Mouse (Mus musculus) telencephalon, adult 2 months (tissue): ENCODE data around the gene Nr1h4.
A peak's percentile ranks its signal among the peaks of the same experiment; 100 is the strongest.

Experiments
- DNase-seq: peaks from one replicate; pipeline ENCODE4 v3.0.0-alpha.2; 2011; ENCODE audit warnings: low read depth, low spot score

Nr1h4 gene

DNA sequence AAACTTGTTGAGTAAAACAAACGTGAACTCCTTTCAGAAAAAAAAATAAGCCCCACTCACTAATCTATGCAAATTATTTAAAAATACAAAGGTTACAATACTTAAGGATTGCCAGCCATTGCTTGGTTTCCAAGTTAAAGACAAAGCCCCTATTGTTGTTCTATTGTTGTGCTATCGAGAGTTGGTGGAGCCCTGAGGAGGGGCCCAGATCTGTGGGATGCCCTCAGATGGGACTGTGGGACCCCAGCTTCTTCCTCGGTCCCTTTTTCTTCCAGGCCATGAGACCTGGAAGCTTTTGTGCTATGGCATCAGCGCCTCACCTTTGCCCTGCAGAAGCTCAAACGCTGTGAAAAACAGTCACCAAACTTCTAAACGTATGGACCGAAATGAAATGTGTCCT is 51.7 kb downstream of the Nr1h4 start:
- DNase-seq, result no peak

DNA sequence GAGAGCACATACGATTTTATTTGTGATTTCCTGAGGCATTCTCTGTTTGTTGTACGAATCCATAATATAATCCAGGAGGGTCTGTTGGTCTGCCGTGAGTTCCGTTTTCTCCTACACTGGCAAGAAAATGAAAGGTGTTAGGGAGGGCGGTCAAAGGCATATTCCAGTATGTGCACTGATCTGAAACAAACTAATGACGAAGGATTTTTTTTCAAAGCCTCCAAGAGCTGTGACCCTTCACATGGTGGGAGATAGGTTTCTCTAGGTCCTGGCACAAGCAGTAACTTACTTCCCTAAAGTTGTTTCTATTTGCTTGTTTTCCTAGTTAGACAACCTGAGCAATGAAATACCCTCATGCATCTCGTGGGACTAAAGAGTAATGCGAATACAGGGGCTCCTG is 54.6 kb downstream of the Nr1h4 start:
- DNase-seq, result no peak

DNA sequence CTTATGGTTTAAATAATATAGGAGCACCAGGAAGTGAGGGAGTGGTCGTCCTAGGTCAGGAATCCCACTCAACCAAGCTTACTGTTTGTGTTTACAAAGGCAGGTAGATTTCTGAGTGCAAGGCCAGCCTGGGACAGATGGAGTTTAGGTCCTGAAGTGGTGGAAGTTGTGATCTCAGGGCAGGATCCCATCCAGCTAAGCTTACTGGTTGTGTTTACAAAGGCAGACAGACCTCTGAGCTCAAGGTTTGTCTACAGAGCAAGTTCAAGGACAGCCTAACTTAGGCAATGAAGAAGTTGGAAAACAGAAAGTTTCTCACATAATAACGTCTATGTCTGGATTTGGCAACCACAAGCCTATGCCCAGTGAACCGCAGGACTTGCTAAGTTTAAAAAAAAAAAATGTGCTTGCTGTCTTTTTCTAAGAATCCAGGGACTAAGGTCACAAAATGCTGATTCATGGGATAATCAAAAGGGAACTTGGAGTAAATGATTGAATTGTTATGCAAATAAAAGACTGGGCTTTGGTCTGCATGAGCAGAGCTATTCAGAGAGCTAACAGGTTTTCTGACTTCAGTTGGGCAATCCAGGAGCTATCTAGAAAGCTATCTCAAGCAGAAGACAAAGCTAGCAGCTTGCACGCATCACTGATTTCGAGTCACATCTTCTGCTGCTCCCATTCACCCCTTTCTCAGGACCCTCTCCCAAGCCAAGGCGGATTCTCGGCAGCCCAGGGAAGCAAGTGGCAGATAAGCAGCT is 62.6 kb downstream of the Nr1h4 start:
- DNase-seq, result no peak

DNA sequence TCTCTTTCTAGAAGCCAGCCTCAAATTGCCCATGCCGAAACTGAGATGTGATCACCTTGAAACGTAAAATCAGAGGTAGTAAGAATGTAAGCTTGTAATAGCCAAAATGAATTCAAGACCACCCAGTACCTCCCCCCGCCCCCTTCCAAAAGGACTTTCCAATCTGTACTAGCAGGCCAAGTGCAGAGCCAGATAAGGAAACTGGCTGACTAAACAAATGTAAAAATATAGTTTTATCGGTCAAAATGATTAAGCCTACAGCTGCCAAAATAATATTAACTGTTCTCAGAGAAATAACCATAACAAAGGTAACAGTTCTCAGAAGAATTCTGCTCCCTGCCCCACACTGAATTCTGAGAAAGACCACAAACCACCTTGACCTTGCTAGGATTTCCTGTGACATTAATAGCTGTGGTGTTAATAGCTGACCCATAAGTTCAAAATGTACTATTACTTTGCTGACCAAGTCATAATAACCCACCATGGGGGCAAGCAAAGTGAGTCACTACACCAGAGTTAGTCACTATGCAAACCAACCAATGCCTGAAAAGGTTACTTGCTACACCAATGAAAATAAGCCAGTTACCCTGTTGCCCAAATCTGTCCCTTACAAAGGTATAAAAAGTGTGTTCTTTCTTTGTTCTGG is 68.5 kb downstream of the Nr1h4 start:
- DNase-seq, result no peak

DNA sequence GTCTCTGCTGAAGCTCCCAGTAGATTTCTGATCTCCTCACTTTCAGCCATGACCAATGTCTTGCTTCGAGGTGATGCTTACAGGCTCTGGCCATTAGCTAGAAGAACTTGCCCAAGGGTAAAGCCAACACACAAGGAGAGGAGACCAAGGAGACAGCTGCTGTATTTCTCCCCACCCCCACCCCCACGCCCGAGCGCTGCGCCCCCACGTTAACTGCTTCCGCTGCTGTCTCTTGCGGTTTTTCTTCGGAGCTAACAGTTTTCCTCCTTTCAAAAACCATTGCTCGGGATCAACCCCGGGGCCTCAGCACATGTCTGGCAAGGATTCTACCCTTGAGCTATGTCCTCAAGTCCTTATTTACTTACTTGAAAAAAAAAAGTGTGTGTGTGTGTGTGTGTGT is 70.5 kb downstream of the Nr1h4 start:
- DNase-seq, result no peak

DNA sequence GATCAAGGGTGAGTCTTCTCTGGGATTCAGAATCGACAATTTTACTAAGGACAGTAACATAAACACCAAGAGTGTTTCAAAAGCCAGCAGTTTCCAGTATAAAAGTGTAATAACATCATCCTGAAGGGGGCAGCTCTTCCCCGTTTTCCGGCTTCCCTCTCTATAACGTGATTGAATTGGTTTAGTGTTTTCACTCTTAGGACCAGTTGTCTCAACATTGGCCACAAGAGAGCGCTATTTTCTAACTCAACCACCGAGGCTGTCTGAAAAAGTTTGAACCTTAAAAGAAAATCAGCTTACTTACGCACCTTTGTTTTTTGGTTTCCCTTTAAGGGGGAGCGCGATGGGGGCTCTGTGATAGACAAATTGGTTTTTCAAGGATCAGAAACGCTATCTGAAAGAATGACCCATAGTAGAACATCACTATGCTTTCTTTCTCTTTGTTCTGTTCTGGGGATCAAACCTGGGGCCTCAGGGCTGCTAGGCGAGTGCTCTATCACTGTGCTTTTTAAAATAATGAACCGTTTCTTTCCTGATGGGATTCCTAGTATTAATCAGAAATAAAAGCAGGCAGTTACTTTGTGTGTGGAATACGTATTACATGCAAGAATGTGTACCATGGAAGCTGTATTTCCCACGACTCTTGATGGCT is 71.4 kb downstream of the Nr1h4 start:
- peak; percentile 80 for DNase-seq

DNA sequence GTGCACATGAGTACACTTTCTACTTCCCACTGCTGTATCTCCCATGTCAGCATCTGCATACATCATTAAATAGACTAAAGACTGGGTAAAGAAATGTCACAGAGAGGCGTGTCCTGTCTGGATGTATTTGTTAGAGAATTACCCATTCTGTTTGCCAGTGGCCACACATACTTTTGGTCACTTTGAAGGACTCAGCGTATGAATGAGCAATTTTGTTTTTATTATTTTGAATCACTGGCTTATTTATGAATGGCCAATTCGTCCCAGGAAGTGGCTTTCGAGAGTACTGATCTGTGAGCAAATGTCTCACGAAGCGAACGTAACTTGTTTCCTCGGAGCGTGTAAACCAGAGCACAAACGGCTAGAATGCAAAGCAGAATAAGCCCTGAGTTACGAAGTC is 72.4 kb downstream of the Nr1h4 start:
- no peak for DNase-seq

DNA sequence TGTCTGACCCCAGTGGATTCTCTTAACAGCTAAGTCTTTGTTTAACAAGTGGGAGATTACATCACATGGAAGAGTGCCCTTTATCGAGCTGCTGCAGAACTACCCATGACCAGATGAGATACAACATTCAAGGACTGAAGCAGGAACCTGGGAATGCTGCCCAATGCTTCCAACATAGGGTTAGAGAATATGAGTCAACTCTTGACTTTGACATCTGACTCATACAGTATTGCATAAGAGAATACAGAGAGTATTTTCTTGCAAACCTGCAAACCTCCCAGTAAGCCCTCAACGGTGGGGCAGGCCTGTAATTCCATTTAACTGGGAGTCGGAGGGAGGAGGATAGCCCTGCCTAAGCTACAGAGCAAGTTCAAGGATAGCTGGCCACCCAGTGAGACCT is 74.6 kb downstream of the Nr1h4 start:
- DNase-seq, result no peak

DNA sequence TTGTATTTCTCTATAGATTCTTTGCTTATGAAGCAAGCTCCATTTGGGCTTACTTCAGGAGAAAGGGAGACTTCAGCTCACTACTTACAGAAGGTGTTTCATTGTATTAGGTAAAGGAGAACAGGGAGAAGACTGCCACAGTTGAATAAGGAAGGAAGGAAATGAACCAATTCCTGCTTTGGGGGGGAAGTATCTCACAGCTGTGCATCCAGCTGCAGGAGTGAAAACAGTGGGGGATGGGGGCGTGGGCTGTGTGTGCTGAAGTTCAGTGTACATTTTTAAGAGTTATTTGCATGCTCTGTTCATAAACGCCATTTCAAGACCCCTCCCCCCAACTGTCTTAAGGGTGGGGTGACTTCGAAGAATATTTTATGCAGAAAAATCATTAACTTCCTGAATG is 79.6 kb downstream of the Nr1h4 start:
- DNase-seq, result no peak

DNA sequence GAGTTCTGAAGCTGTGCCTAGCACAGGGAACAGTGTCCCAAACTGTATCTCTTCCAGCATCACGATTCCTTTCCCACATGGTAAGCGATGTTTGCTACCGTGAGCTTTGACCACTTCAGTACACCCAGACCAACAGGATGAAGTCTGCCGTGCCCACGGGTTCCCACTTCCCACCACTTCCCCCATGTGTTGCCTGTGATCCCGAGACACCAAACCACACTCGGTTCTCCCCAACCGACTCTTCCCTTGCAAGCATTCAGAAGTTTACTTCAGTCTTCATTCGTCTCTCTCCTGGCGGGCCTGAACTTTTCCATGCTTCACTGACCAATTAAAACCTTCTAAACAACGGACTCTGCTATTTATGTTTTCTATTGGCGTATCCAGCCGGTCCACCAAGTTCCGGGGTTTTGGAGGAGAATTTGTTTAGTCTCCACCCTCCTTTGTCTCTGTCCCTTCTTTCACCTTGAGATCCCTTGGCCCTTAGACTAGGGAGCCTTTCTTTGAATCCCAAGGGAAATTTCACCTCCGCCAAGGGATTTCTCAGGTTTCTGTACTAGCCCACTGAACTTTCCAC is 80.2 kb downstream of the Nr1h4 start:
- DNase-seq, result no peak

DNA sequence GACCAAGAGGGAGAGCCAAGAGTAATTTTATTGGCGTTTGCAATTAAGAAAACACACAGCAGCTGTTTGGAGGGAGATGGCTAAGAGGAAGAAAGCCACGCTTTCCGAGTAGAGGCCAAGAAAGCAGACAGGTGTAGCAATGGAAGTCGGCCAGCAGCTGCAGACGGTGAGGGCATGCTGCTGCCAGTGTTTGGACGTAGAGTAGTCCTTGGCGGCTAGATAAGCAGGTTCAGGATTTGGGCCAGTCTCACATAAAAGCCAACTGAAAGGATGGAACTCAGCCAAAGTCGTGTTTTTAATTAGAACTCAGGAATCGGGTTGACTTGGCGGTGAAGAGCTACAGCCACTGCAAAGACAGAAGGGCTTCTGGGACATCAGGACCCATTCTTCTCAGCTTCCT is 83.0 kb downstream of the Nr1h4 start:
- DNase-seq, result no peak

DNA sequence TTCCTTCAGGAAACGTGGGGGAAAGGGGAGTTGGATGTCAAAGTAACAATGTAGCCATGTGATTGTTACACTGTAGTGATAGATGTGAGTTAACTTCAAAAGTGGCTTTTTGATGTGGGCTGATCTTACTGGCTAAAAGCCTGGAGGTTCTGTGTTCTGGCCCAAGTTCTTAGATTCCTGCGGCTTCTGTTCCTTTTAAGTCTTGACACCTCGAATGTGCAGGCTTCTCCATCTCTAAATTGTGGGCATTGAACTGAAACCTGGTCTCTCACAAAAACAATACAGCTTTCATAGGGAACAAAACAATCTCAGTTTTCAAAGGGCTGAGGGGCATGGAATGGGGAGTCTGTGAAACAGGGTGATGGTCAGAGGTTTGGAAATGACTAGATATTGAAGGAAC is 89.0 kb downstream of the Nr1h4 start:
- DNase-seq, result no peak

DNA sequence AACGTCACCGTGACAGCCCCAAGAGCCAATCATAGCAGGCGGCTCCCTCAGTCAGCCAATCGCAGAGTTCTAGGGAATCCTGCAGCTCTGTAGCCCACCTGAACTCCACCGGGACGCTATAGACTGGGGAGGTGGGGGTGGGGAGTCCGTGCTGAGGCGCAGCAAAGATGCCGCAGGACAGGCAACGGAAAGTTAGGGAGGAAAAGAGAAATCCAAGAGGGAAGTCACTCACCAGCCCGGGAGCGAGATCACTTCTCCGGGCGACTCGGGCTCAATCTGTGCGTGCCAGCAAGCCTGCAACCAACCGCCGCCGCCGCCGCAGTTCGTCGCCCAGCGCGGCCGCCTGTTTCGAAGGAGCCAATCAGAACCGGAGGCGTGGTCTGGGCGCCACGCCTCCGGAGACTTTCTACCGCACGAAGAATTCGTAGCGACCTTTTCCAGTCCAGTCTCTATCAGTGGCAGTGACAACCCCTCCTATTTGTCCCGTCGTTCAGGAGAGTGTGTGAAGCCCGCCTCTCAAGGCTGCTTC is 89.7 kb downstream of the Nr1h4 start, which contains the start of gene Gas2l3:
TSS of gene Gas2l3 (minus strand) at position 345 of the 529 bp plus-strand sequence.
- DNase-seq, result peak; percentile 42

DNA sequence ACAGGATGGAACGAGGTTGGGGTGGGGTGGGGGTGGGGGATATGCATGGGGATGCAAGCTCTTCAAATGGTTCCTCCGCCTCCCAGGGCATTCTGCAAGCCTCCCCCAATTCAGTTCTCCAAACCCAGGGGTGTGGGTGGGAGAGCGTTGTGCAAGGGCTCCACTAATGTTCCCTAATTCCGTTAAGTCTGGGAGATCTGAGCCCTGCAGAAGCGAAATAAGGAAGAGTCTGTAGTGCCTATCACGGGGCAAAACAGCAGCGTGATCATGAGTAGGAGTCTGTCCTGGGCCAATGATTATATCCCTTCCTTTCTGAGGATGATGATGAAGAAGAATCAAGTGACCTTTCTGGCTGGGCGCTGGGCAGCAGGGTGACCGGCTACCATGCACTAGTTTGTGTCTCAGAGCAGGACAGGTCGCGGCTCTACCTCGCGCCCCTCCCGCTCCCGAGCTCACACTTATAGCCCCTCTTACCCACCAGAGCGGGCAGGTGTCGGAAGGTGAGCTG is 90.2 kb downstream of the Nr1h4 start:
- no peak for DNase-seq

DNA sequence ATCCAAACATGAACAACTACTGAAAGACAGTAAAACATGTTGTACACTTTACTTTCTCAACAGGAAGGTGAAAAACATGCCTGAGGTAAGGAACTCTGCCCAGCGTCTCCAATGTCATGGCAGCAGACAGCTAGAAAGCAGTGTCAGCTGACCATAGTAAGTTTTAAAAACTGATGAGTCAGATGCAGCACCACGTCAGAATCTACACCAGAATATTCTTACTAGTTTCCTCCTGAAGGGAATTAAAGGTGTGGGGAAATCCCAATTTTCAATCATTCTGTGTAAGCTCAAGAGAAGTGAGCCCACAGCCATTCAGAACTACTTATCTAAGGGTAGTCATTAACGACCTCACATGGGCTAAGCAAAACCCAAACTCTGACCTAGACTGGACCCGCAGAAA is 90.7 kb downstream of the Nr1h4 start:
- no peak for DNase-seq

DNA sequence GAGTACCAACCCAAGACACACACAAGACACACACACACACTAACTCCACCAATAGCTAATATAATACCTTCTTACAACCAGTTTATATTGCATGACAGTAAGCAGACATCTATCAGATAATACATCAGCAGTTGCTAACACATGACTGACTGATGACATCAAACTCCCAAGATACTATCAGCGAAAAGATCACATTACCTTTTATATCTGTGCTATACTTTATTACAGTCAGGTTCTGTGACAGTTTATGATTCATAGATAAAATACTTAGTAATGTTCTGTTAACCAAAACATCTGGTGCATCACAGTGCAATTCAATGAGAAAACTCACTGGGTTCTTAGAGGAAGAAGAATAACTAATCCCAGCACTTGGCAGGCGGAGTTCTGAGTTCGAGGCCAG is 91.4 kb downstream of the Nr1h4 start:
- no peak for DNase-seq

DNA sequence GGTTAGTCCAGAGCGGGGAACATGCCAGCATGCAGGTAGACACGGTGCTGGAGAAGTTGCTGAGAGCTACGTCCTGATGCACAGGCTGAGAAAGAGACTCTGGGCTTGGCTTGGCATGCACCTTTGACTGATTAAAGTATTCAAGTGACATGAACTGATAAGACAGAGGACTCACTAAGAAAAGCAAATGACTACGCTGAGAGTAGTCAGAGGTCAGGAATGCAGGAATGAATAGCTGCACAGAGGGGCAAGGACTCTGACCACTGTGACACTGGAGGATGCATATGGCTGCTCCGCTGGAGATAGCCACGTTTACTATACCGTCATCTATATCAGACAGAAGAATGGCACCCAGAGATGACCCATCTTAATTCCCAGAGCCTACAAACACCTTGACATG is 94.0 kb downstream of the Nr1h4 start:
- DNase-seq, result no peak

DNA sequence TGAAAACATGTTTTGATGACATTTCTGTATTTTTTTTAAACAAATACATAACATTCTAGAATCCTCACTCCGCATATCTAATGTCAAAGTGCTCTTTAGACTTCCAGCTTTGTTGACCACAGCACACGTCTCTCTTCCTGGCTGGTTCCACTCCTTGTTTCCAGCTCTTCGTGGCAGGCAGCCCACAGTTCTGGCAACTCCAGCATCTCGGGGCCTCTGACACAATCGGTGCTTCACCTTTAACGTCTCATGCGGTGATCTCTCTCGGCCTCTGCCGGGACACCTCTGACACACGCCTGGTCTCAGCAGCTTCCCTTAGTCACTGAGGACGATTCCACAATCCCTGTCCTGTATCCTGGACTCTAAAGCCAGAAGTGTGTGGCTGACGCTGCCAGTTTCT is 95.4 kb downstream of the Nr1h4 start:
- no peak for DNase-seq

DNA sequence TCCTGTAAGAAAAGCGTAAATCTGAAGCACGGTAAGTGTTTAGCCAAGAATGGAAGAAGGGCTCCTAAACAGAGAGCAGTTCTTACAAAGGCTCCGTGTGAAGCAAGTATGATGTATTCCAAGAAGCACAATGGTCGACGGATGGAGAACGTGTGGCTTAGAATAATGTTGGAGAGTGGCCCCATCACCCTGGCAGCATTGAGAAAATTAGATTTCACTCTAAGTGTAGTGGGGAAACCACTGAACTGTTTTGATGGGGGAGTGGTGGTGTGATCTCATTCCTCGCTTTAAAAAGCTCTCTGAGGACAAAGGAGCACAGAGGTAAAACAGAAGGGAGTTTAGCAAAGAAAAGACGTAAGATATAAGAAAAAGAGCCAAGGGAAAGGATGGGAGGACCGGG is 95.9 kb downstream of the Nr1h4 start:
- DNase-seq, result no peak

DNA sequence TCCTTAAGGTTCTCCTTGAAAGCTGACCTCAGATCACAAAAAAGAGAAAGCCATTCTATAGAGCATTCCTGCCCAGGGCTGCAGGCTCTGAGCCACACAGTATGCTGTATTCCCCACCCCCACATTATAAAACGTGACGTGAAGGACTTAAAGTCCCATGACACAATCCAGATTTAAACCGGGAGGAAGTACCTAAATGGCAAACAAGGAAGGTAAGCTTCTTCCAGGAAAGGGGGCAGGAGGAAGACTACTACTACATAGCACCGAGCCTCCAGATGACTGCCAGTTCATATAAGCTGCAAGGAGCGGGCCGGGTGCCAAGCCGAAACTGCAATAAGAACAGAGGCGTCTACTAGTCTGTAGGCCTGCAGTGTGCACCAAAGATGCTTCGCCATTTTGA is 97.5 kb downstream of the Nr1h4 start:
- no peak for DNase-seq

DNA sequence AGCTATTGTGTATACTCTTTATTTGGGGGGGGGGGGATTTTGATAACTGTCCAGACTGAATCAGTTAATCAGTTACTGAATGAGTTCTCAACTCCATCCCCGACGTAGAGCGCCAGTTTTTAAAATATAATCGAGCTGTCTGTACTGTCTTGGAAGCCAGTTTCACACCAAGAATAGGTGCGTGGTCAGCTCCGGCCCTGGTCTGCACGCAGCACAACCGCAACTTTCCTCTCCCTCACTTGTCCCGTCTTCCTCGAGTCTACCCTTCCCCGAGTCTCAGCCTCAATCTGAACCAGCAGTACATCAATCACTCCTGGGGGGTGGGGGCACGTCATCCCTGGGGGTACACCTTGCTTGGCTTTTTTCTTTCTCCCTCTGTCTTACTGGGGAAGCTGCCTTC is 98.0 kb downstream of the Nr1h4 start:
- DNase-seq, result no peak

DNA sequence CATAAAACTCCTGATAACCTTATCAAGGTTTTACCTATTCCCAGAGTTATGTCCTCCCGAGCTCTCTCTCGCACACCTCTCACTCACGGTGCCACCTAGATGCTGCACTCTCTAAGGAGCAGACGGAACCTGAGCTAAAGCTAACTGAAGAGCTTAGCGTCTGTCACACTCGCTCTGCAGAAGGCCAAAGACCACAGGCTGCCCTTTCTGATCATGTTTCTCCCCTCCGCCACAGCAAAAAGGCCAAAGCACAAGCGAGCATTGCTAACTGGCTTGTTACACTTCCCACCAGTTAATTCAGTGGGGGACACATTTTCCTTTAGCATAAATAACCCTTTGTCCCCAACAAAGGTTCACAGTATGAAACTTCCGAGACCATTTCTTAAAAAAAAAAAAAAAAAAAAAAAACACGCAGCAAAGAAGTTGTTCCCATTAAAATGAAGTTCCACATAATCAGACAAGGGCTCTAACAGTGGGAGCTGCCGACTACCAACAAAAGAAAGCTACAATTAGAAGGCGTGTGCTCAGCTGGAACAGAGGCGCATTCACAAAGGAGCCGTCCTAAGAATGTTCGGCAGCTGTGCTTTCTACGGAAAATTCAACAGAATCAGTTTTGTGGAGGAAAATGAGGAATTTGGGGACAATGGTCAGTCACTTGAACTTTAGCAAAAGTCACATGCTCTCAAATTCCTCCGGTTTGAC is 98.7 kb downstream of the Nr1h4 start:
- DNase-seq, result no peak
